Mouse (Mus musculus): ENCODE measurements around the gene Gstm2. TPM values are rescaled to one million over a fixed set of nuclear protein-coding genes. Genes with fewer than 3 reads are reported as not detected.
A peak's percentile ranks its signal among the peaks of the same experiment; 100 is the strongest.

The Gstm2 gene
- polyA plus RNA-seq, 1 experiment from 2014 or later, result 196 TPM

DNA sequence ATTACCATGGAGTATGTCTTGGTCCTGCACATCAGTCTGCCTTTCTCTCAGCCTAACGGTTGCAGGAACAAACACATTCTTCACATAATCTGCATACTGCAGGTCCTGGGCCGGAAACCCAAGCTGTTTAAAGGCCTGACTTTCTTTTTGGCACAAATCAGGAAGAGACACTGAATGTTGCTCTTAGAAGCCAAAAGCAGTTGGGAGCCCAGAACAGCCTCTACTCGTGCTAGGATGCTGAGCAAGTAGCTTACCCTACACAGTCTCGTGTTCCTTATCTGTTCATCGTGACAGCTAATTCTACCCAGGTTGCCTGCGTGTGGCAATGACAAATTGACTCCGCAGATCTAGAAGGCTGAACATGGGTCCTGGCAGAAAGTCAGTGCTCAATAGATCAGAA lies 45.7 kb downstream of the Gstm2 start:
- H3K4me1 ChIP-seq (ENCODE audit: control insufficient read depth, insufficient read depth, low read length), result peaks cover 5% of the 10 kb centered on the region; the same call in 1 of the 2 replicates
- no peak for ATAC-seq (ENCODE audit: insufficient read depth, low FRiP score)
- no peaks in the 10 kb centered on the region for H3K27me3 ChIP-seq (ENCODE audit: control insufficient read depth, insufficient read depth, low read length)
- no peak overlapping the region for H3K4me3 ChIP-seq (replicated peaks; ENCODE audit: low read length)
- no peaks in the 10 kb centered on the region for H3K36me3 ChIP-seq (ENCODE audit: control insufficient read depth, insufficient read depth, low read length)
- H3K27ac ChIP-seq (ENCODE audit: low read length), result no peak overlapping the region
- 57% methylated on average over 7 of the region's 7 CpGs for WGBS
- H3K9me3 ChIP-seq (replicated peaks; ENCODE audit: control insufficient read depth, low read length), result no peaks in the 10 kb centered on the region
- H3K9ac ChIP-seq (ENCODE audit: low read length), result no peak overlapping the region
- H3K4me2 ChIP-seq (ENCODE audit: low read depth, low read length), result no peak overlapping the region

DNA sequence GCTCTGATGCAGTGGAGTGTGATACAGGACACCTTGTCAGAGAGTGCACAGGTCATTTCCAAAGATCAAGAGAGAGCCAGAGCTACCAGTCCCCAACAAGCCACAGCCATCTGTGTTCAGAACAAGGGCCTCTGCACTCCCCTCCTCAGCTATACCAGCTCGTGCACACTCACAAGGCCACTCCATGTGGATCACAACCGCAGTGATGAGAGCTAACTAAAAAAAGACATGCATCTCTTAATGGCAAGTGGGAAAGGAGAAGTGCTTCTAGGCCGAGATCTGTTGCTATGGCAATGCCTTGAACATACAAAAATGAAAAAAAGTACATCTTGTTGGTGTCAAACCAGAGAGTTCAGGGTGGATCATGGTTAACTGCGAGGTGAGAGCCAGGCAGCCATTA lies 46.4 kb downstream of the Gstm2 start:
- no peaks in the 10 kb centered on the region for H3K36me3 ChIP-seq (ENCODE audit: control insufficient read depth, insufficient read depth, low read length)
- H3K9me3 ChIP-seq (replicated peaks; ENCODE audit: control insufficient read depth, low read length), result no peaks in the 10 kb centered on the region
- peaks cover 5% of the 10 kb centered on the region; the same call in 1 of the 2 replicates for H3K4me1 ChIP-seq (ENCODE audit: control insufficient read depth, insufficient read depth, low read length)
- no peak overlapping the region for H3K9ac ChIP-seq (ENCODE audit: low read length)
- no peak overlapping the region for H3K4me3 ChIP-seq (replicated peaks; ENCODE audit: low read length)
- H3K27me3 ChIP-seq (ENCODE audit: control insufficient read depth, insufficient read depth, low read length), result no peaks in the 10 kb centered on the region
- WGBS, result 76% methylated on average over 4 of the region's 4 CpGs
- H3K4me2 ChIP-seq (ENCODE audit: low read depth, low read length), result no peak overlapping the region
- ATAC-seq (ENCODE audit: insufficient read depth, low FRiP score), result no peak
- H3K27ac ChIP-seq (ENCODE audit: low read length), result no peak overlapping the region

DNA sequence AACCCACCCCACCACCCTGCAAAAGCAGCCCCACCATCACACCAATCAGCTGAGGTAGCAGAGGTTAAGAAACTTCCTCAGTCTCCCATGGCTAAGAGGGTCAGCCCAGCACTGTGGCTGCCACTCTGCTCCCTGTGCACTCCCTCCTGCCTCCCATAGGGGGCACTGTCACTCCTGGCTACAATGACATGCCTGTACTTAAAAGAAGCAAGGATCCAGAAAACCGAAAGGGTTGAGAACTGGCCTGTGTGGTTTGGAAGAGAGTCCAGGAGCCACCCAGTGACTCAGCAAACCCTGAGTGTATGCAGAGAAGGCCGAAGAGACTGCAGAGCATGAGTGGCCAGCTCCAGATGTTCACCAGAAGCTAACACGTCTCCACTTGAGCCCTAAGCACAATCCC lies 46.9 kb downstream of the Gstm2 start:
- peaks cover 5% of the 10 kb centered on the region; the same call in 1 of the 2 replicates for H3K4me1 ChIP-seq (ENCODE audit: control insufficient read depth, insufficient read depth, low read length)
- no peak overlapping the region for H3K4me3 ChIP-seq (replicated peaks; ENCODE audit: low read length)
- ATAC-seq (ENCODE audit: insufficient read depth, low FRiP score), result peak; percentile 51; the same call in 1 of the 2 replicates
- 41% methylated on average over 3 of the region's 3 CpGs for WGBS
- H3K4me2 ChIP-seq (ENCODE audit: low read depth, low read length), result no peak overlapping the region
- H3K27me3 ChIP-seq (ENCODE audit: control insufficient read depth, insufficient read depth, low read length), result no peaks in the 10 kb centered on the region
- no peaks in the 10 kb centered on the region for H3K9me3 ChIP-seq (replicated peaks; ENCODE audit: control insufficient read depth, low read length)
- no peak overlapping the region for H3K9ac ChIP-seq (ENCODE audit: low read length)
- no peaks in the 10 kb centered on the region for H3K36me3 ChIP-seq (ENCODE audit: control insufficient read depth, insufficient read depth, low read length)
- H3K27ac ChIP-seq (ENCODE audit: low read length), result no peak overlapping the region

DNA sequence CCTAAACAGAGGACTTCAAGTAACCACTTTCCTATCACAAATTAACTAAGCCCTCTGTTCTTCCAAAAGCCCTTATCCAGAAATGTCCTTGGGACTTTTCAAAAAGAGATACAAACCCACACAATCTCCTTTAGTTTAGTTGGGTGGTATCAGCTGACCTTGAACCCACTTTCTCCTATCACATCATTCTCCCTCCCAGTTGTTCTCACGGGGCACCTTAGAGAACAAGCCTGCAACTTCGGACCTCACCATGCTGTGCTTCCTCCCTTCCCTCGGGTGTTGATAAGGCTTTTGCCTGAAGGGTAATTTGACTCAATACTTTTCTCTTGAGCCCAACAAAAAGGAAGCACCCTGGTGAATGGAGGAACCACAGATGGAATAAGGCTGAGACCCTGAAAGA lies 50.4 kb downstream of the Gstm2 start:
- no peak for ATAC-seq (ENCODE audit: insufficient read depth, low FRiP score)

DNA sequence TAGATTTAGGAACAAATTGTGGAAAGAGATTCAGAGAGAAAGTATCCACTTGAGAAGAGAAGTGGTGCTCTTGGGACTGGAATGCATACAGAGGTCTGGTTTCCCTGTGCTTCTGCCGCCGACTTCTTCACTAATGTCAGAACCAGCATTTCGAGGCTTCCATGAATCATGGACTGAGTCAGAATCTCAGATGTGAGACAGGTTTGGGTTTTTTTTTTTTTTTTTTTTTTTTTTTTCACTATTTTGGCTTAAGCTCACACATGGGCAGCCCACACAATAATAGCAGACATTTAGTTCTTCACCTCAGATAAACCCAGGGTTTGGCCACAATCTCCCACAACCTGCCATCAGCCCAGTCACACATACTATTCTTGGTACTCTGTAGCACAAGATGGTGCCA lies 51.0 kb downstream of the Gstm2 start:
- no peaks in the 10 kb centered on the region for H3K36me3 ChIP-seq (ENCODE audit: control insufficient read depth, insufficient read depth, low read length)
- WGBS, result 72% methylated on average over 3 of the region's 3 CpGs
- H3K4me2 ChIP-seq (ENCODE audit: low read depth, low read length), result no peak overlapping the region
- peaks cover 6% of the 10 kb centered on the region; the same call in 1 of the 2 replicates for H3K4me1 ChIP-seq (ENCODE audit: control insufficient read depth, insufficient read depth, low read length)
- H3K9ac ChIP-seq (ENCODE audit: low read length), result no peak overlapping the region
- H3K27me3 ChIP-seq (ENCODE audit: control insufficient read depth, insufficient read depth, low read length), result no peaks in the 10 kb centered on the region
- no peak for ATAC-seq (ENCODE audit: insufficient read depth, low FRiP score)
- H3K9me3 ChIP-seq (replicated peaks; ENCODE audit: control insufficient read depth, low read length), result no peaks in the 10 kb centered on the region
- H3K27ac ChIP-seq (ENCODE audit: low read length), result no peak overlapping the region
- no peak overlapping the region for H3K4me3 ChIP-seq (replicated peaks; ENCODE audit: low read length)

More for the DNA sequence above, 50.4 kb downstream of the Gstm2 start:
- Histone ChIP-seq H3K27me3 (ENCODE audit: control insufficient read depth, insufficient read depth, low read length) (no peaks in the 10 kb centered on the region), H3K4me2 (ENCODE audit: low read depth, low read length) (no peak overlapping the region), H3K27ac (ENCODE audit: low read length) (no peak overlapping the region), H3K36me3 (ENCODE audit: control insufficient read depth, insufficient read depth, low read length) (no peaks in the 10 kb centered on the region), H3K4me3 (replicated peaks; ENCODE audit: low read length) (no peak overlapping the region), H3K9ac (ENCODE audit: low read length) (no peak overlapping the region), H3K4me1 (ENCODE audit: control insufficient read depth, insufficient read depth, low read length) (peaks cover 6% of the 10 kb centered on the region; the same call in 1 of the 2 replicates), H3K9me3 (replicated peaks; ENCODE audit: control insufficient read depth, low read length) (no peaks in the 10 kb centered on the region)
- WGBS, result 52% methylated on average over 3 of the region's 3 CpGs

DNA sequence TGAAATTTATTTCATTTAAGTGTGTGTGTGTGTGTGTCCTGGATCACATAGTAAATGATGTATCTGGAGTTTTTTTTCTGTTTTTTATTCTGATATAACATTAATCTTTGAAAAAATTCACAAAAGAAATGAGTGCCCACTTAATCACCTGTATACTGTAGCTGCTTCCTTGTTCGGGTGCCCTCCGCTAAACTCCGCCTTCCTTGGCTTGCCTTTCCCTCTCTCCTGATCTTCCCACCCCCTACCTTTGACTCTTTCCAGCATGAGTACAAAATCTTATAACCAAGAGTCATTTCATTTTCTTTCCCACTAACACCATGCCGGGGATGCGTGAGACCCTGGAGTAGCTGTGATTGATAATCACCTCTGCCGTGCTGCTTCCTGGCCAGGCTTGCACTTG lies 54.1 kb downstream of the Gstm2 start:
- Histone ChIP-seq H3K9ac (ENCODE audit: low read length) (no peak overlapping the region; the same call in 1 of the 2 replicates), H3K27me3 (ENCODE audit: control insufficient read depth, insufficient read depth, low read length) (no peaks in the 10 kb centered on the region), H3K4me1 (ENCODE audit: control insufficient read depth, insufficient read depth, low read length) (peaks cover 6% of the 10 kb centered on the region; the same call in 1 of the 2 replicates), H3K9me3 (replicated peaks; ENCODE audit: control insufficient read depth, low read length) (no peaks in the 10 kb centered on the region), H3K27ac (ENCODE audit: low read length) (peak overlapping the region; percentile 13; the same call in 1 of the 2 replicates), H3K4me2 (ENCODE audit: low read depth, low read length) (no peak overlapping the region), H3K36me3 (ENCODE audit: control insufficient read depth, insufficient read depth, low read length) (no peaks in the 10 kb centered on the region), H3K4me3 (replicated peaks; ENCODE audit: low read length) (no peak overlapping the region)
- ATAC-seq (ENCODE audit: insufficient read depth, low FRiP score), result peak; percentile 43; the same call in 1 of the 2 replicates
- 55% methylated on average over 6 of the region's 6 CpGs for whole genome bisulfite sequencing

Other genes starting within 250 kb of the Gstm2 start
- gene Csf1, start 226.0 kb downstream of the Gstm2 start, polyA plus RNA-seq (2015; fragmentation: Nextera tagmentation; extraction: Ambion mirVana), result 19.2 and 20.2 TPM in 2 replicates
- 33.0 and 35.9 TPM in 2 replicates for gene Eps8l3, start 109.2 kb downstream of the Gstm2 start, polyA plus RNA-seq (2015; fragmentation: Nextera tagmentation; extraction: Ambion mirVana)
- gene Gstm5, start 90.6 kb downstream of the Gstm2 start, polyA plus RNA-seq (2015; fragmentation: Nextera tagmentation; extraction: Ambion mirVana), result 131 and 144 TPM in 2 replicates
- 24.7 and 24.8 TPM in 2 replicates for gene Gstm7, start 54.6 kb downstream of the Gstm2 start, polyA plus RNA-seq (2015; fragmentation: Nextera tagmentation; extraction: Ambion mirVana)
- gene Gstm6, start 42.7 kb downstream of the Gstm2 start, polyA plus RNA-seq (2015; fragmentation: Nextera tagmentation; extraction: Ambion mirVana), result 10.4 and 11.2 TPM in 2 replicates
- 63.5 and 80.8 TPM in 2 replicates for gene Gstm3, start 17.2 kb downstream of the Gstm2 start, polyA plus RNA-seq (2015; fragmentation: Nextera tagmentation; extraction: Ambion mirVana)
- gene Gstm1, start 31.5 kb upstream of the Gstm2 start, polyA plus RNA-seq (2015; fragmentation: Nextera tagmentation; extraction: Ambion mirVana), result 513 and 679 TPM in 2 replicates
- gene Gstm4, start 58.4 kb upstream of the Gstm2 start, polyA plus RNA-seq (2015; fragmentation: Nextera tagmentation; extraction: Ambion mirVana), result 26.5 and 29.6 TPM in 2 replicates
- 49.8 and 51.9 TPM in 2 replicates for gene Ampd2, start 100.2 kb upstream of the Gstm2 start, polyA plus RNA-seq (2015; fragmentation: Nextera tagmentation; extraction: Ambion mirVana)
- gene Gnat2, start 106.3 kb upstream of the Gstm2 start, polyA plus RNA-seq (2015; fragmentation: Nextera tagmentation; extraction: Ambion mirVana), result 1.3 TPM in 2 replicates
- gene Gnai3, start 159.7 kb upstream of the Gstm2 start, polyA plus RNA-seq (2015; fragmentation: Nextera tagmentation; extraction: Ambion mirVana), result 177 and 182 TPM in 2 replicates
- gene Gpr61, start 168.4 kb upstream of the Gstm2 start, polyA plus RNA-seq (2015; fragmentation: Nextera tagmentation; extraction: Ambion mirVana), result 0.15 and 0.20 TPM in 2 replicates
- gene Amigo1, start 199.9 kb upstream of the Gstm2 start, polyA plus RNA-seq (2015; fragmentation: Nextera tagmentation; extraction: Ambion mirVana), result 2.4 and 3.1 TPM in 2 replicates
- gene Cyb561d1, start 214.8 kb upstream of the Gstm2 start, polyA plus RNA-seq (2015; fragmentation: Nextera tagmentation; extraction: Ambion mirVana), result 4.3 and 4.4 TPM in 2 replicates
- gene Atxn7l2, start 224.5 kb upstream of the Gstm2 start, polyA plus RNA-seq (2015; fragmentation: Nextera tagmentation; extraction: Ambion mirVana), result 11.5 and 12.5 TPM in 2 replicates
- 0.15 and 3.4 TPM in 2 replicates for gene Sypl2, start 240.2 kb upstream of the Gstm2 start, polyA plus RNA-seq (2015; fragmentation: Nextera tagmentation; extraction: Ambion mirVana)

Measured in stomach, embryonic 16.5 days (tissue).